Mouse (Mus musculus) ES-E14 (cell line): ENCODE results near the gene Slc38a7. TPM values are rescaled to one million over a fixed set of nuclear protein-coding genes. Genes with fewer than 3 reads are reported as not detected.

Source experiments
- DNase-seq: peaks from one replicate; pipeline ENCODE4 v3.0.0-alpha.2; 2013; ENCODE audit warnings: low read depth, low spot score
- H3K27ac ChIP-seq: 2 replicates; pipeline ENCODE4 v1.5.1; 2012; ENCODE audit warnings: low read depth, mild to moderate bottlenecking, low read length, moderate library complexity, mixed read lengths; ENCODE audit not compliant: poor library complexity, insufficient read depth, severe bottlenecking
- H3K36me3 ChIP-seq: 2 replicates; pipeline ENCODE4 v1.6.1; 2012; ENCODE audit warnings: mild to moderate bottlenecking, low read length, moderate library complexity, mixed read lengths; ENCODE audit not compliant: control insufficient read depth, poor library complexity, insufficient read depth, severe bottlenecking
- H3K4me1 ChIP-seq, 2 experiments: fragments of 150-350 bp in 1 of 2; sonication (generic) in 1 of 2; 2 replicates each; pipeline ENCODE4 v1.6.1; 2012; ENCODE audit warnings: low read length in 2 of 2, mild to moderate bottlenecking in 1 of 2, mixed read lengths in 1 of 2; ENCODE audit not compliant: control insufficient read depth in 2 of 2, insufficient read depth in 2 of 2, poor library complexity in 1 of 2
- H3K4me3 ChIP-seq, 2 experiments: fragments of 150-350 bp in 1 of 2; sonication (generic) in 1 of 2; 2 replicates each; pipeline ENCODE4 v1.5.1; 2012; ENCODE audit warnings: low read length in 2 of 2, low read depth in 1 of 2, mild to moderate bottlenecking in 1 of 2, mixed read lengths in 1 of 2; ENCODE audit not compliant: insufficient read depth in 1 of 2, poor library complexity in 1 of 2, severe bottlenecking in 1 of 2
- H3K9ac ChIP-seq: 2 replicates; pipeline ENCODE4 v1.6.1; 2012; ENCODE audit warnings: low read depth, mild to moderate bottlenecking, low read length, mixed read lengths; ENCODE audit not compliant: poor library complexity, insufficient read depth, severe bottlenecking
- H3K9me3 ChIP-seq: fragments of 150-350 bp; sonication (generic); 2 replicates; pipeline ENCODE4 v1.6.1; 2012; ENCODE audit warnings: low read depth, mild to moderate bottlenecking, low read length; ENCODE audit not compliant: control insufficient read depth, insufficient read depth
- CHD2 ChIP-seq: IDR thresholded peaks from 2 replicates; pipeline ENCODE4 v1.6.1; 2014; ENCODE audit warnings: mild to moderate bottlenecking, low read depth, low read length, inconsistent platforms
- HCFC1 ChIP-seq: IDR thresholded peaks from 2 replicates; pipeline ENCODE4 v1.6.1; 2012; ENCODE audit warnings: low read length, inconsistent platforms, borderline replicate concordance; ENCODE audit not compliant: insufficient read depth
- MAFK ChIP-seq: IDR thresholded peaks from 2 replicates; pipeline ENCODE4 v1.6.1; 2014; ENCODE audit warnings: mild to moderate bottlenecking, low read depth, low read length, inconsistent platforms; ENCODE audit not compliant: insufficient read depth
- ZC3H11A ChIP-seq: IDR thresholded peaks from 2 replicates; pipeline ENCODE4 v1.6.1; 2012; ENCODE audit warnings: low read depth, mild to moderate bottlenecking, inconsistent platforms, low read length, borderline replicate concordance
- ZNF384 ChIP-seq: IDR thresholded peaks from 2 replicates; pipeline ENCODE4 v1.6.1; 2012; ENCODE audit warnings: low read depth, low read length, inconsistent platforms
- in situ Hi-C, 2 experiments: fragments of 600-800 bp; cut with MboI; formaldehyde crosslinking; loops; one replicate each; pipeline ENCODE4 v1.15.1; 2025; ENCODE audit warnings: low sequenced_read_pairs in 2 of 2, inconsistent platforms in 1 of 2; ENCODE audit not compliant: unreplicated experiment in 2 of 2
- total RNA-seq: library from RNA; depleted of rRNA; stranded (reverse); fragments of 300-350 nt; gene quantifications from 2 replicates; pipeline ENCODE4 v1.2.3, GENCODE M21; 2012

Slc38a7 gene
- total RNA-seq, 1 experiment = 47.9 TPM

DNA sequence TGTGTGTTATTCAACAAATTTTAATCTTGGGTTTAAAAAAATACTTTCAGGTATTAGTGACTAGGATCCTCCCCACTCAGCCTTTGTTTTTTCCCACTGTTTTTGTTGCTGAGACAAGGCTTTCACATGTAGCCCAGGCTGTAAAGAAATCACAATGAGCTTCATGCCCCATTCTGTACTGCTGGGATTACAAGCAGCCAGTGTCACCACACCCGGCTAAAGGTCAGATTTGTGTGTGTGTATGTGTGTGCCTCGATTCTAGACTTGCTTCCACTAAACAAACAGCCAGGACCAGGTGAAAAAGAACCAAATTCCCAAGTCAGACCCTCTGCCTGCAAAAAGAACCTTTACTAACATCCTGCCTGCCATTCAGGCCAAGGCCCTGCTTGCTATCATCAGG, 47.9 kb downstream of the Slc38a7 start:
- Histone ChIP-seq H3K9me3 (no peaks in the 10 kb centered on the region), H3K9ac (peak overlapping the region; percentile 100; the same call in 1 of the 2 replicates)

DNA sequence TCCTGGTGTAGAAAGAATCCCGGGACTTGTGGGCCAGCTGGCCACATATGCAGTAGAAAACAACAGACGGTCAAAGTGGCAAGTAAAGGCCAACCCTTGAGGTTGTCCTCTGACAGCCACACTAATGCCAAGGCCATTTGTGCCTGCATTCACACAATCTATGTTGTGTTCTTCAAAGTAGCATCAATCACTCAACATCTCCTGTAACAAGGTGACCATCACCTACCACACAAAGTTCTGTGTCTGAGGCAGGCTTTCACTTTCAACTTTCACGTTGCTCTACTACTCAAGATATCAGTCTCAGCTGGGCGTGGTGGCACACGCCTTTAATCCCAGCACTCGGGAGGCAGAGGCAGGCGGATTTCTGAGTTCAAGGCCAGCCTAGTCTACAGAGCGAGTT, 51.1 kb downstream of the Slc38a7 start:
- no peaks in the 10 kb centered on the region for H3K9me3 ChIP-seq
- H3K27ac ChIP-seq = no peak overlapping the region
- H3K4me3 ChIP-seq = no peak overlapping the region
- in situ Hi-C loops = no loop called here
- H3K4me1 ChIP-seq = peaks cover 6 to 22% of the 10 kb centered on the region in 2 experiments; a peak in 3 of 4 replicates
- H3K36me3 ChIP-seq = peaks cover 10% of the 10 kb centered on the region; the same call in 1 of the 2 replicates
- TF ChIP-seq CHD2 (no peak), ZC3H11A (no peak)
- no peak for DNase-seq
- H3K9ac ChIP-seq = no peak overlapping the region

More for the DNA sequence above, 47.9 kb downstream of the Slc38a7 start:
- Histone ChIP-seq H3K4me1 (peaks cover 6 to 16% of the 10 kb centered on the region in 2 experiments; a peak in 3 of 4 replicates), H3K4me3 (peak overlapping the region; percentile 90 to 100; a peak in 3 of 4 replicates), H3K27ac (no peak overlapping the region), H3K36me3 (peaks cover 10% of the 10 kb centered on the region; the same call in 1 of the 2 replicates)
- DNase-seq = no peak
- in situ Hi-C loops = no loop called here
- TF ChIP-seq MAFK = no peak
- TF ChIP-seq HCFC1 = no peak
- TF ChIP-seq ZC3H11A = no peak
- no peak for TF ChIP-seq CHD2
- no peak for TF ChIP-seq ZNF384

DNA sequence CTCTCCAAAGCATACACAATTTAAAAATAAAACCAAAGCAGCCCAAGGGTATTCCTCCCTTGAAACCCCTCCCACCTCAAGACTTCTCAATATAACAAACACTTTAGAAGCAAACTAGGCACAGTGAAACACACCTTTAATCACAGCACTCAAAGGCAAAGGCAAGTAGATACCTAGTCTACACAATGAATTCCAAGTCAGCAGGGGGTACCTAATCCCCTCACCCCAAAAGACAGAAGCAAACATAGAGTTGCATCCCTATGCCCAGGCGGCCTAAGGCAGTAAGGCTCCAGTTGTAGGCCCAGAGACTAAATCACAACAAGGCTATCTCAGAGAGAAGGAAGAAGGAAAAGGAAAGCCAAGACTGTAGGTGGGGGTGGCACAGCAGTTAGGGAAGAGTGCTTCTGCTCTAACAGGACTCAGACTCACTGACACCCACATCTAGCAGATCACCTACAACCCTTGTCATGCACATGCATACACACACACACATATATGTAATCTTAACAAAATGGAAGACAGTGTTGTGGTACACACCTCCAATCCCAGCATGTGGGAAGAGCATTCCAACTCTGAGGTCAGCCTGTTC, 51.8 kb downstream of the Slc38a7 start:
- no peak overlapping the region for H3K9ac ChIP-seq
- in situ Hi-C loops = no loop called here
- peaks cover 10% of the 10 kb centered on the region; the same call in 1 of the 2 replicates for H3K36me3 ChIP-seq

DNA sequence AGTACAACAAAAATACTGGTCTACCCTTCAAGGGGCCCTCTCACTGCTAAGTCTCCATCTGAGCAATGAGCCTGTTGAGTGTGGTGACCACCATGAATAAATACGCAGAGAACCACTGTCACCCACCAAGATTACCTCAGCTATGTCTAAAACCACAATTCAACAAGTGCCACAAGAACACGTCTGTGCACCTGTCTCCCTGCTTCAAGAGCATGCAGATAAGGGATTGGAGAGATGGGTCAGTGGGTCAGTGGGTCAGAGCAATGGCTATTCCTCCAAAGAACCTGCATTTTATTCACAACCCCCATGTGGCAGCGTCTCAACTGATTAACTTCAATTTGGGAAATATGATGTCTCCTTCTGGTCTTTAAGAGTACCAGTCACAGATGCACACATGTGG, 53.0 kb downstream of the Slc38a7 start:
- H3K9me3 ChIP-seq = no peaks in the 10 kb centered on the region
- no peak overlapping the region for H3K27ac ChIP-seq
- in situ Hi-C loops = no loop called here
- H3K4me1 ChIP-seq = peaks cover 8 to 18% of the 10 kb centered on the region in 2 experiments
- TF ChIP-seq HCFC1 (no peak), MAFK (no peak), CHD2 (no peak), ZNF384 (no peak), ZC3H11A (no peak)
- no peak overlapping the region for H3K4me3 ChIP-seq
- H3K36me3 ChIP-seq = peaks cover 10% of the 10 kb centered on the region; the same call in 1 of the 2 replicates
- no peak for DNase-seq
- no peak overlapping the region for H3K9ac ChIP-seq

More for the DNA sequence above, 51.8 kb downstream of the Slc38a7 start:
- TF ChIP-seq HCFC1 (no peak), ZC3H11A (no peak), MAFK (no peak), CHD2 (no peak), ZNF384 (no peak)
- Histone ChIP-seq H3K4me3 (no peak overlapping the region), H3K4me1 (peaks cover 6 to 22% of the 10 kb centered on the region in 2 experiments; a peak in 3 of 4 replicates), H3K27ac (no peak overlapping the region), H3K9me3 (no peaks in the 10 kb centered on the region)
- DNase-seq = no peak
